Mouse (Mus musculus) forebrain, embryonic 12.5 days (tissue): ENCODE measurements around the gene AI661453. TPM values are rescaled to one million over a fixed set of nuclear protein-coding genes. Genes with fewer than 3 reads are reported as not detected.
A peak's percentile ranks its signal among the peaks of the same experiment; 100 is the strongest.

Source experiments
- ATAC-seq: fragments of 200-750 bp; cut with Nextera tagmentation; 2 replicates; pipeline ENCODE4 v1.8.0; 2017; ENCODE audit warnings: moderate TSS enrichment; ENCODE audit not compliant: low FRiP score
- H3K27ac ChIP-seq: fragments of 300-500 bp; sonication (generic); 2 replicates; pipeline ENCODE4 v1.5.1; 2016; ENCODE audit warnings: mild to moderate bottlenecking
- H3K27me3 ChIP-seq: fragments of 300-500 bp; sonication (generic); 2 replicates; pipeline ENCODE4 v1.6.1; 2016; ENCODE audit warnings: mild to moderate bottlenecking
- H3K36me3 ChIP-seq: fragments of 300-500 bp; sonication (generic); replicated peaks from 2 replicates; pipeline ENCODE4 v1.6.1; 2016; ENCODE audit warnings: mild to moderate bottlenecking
- H3K4me1 ChIP-seq: fragments of 300-500 bp; sonication (generic); 2 replicates; pipeline ENCODE4 v1.6.1; 2016
- H3K4me2 ChIP-seq: fragments of 300-500 bp; sonication (generic); 2 replicates; pipeline ENCODE4 v1.6.1; 2016; ENCODE audit warnings: mild to moderate bottlenecking, moderate library complexity
- H3K4me3 ChIP-seq: fragments of 300-500 bp; sonication (generic); replicated peaks from 2 replicates; pipeline ENCODE4 v1.5.1; 2016; ENCODE audit warnings: mild to moderate bottlenecking
- H3K9ac ChIP-seq: fragments of 300-500 bp; sonication (generic); 2 replicates; pipeline ENCODE4 v1.6.1; 2016; ENCODE audit warnings: mild to moderate bottlenecking
- H3K9me3 ChIP-seq: fragments of 300-500 bp; sonication (generic); 2 replicates; pipeline ENCODE4 v1.6.1; 2016
- WGBS: fragments of 180-500 bp; shearing (Covaris S2); methylation state at CpG from one replicate; pipeline ENCODE4 v1.1.7; 2016; 5-methylcytosine and 5-hydroxymethylcytosine counted together
- polyA plus RNA-seq: library from polyadenylated mRNA; unstranded; fragments of >200 nt; fragmentation: Nextera tagmentation; extraction: Ambion mirVana; gene quantifications from 2 replicates; pipeline ENCODE4 v1.2.1, GENCODE M21; 2016

The AI661453 gene
- polyA plus RNA-seq, 1 experiment from 2014 or later: 0.13 TPM

DNA sequence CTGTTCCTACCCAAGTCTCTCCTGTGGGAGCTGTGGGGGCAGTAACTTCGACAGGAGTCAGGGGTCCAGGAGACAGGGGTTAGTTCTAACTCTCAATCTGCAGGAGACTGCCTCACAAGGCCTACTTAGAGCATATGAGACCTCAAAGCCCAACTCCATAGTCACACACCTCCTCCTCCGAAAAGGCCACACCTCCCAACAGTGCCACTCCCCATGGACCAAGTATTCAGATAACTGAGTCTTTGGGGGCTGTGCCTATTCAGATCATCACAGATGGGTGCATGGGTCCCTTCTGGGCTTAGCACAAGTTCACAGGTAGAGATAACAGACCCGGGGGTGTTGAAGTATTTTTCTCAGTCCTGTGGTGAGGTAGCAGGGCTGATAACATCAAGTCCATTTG, 25.3 kb downstream of the AI661453 start:
- H3K9ac ChIP-seq: no peak overlapping the region
- H3K27me3 ChIP-seq: peaks cover 39% of the 10 kb centered on the region
- no peak overlapping the region for H3K4me3 ChIP-seq
- H3K27ac ChIP-seq: no peak overlapping the region
- ATAC-seq: no peak
- H3K4me1 ChIP-seq: peaks cover 6% of the 10 kb centered on the region; the same call in 1 of the 2 replicates
- H3K36me3 ChIP-seq: no peaks in the 10 kb centered on the region
- WGBS: 76% methylated on average over 3 of the region's 3 CpGs
- no peak overlapping the region for H3K4me2 ChIP-seq
- H3K9me3 ChIP-seq: no peaks in the 10 kb centered on the region

DNA sequence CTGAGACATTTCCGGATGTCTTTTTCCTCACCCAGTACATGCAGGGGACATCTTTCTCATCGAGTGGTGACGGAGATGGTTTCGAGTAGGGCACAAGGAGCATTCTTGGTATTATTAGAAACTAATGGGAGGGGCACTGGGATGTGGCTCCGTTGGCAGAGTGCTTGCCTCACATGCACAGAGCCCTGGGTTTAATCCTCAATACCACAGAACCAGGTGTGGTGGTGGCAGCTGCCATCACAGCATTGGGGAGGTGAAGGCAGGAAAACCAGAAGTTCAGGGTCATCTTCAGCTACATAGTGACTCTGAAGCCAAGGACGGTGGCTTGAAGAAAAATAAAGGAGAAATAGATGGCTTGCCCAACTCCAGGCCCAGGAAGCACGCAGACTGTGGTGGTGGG, 25.8 kb downstream of the AI661453 start:
- Histone ChIP-seq H3K27ac (no peak overlapping the region), H3K9ac (no peak overlapping the region), H3K9me3 (no peaks in the 10 kb centered on the region), H3K36me3 (no peaks in the 10 kb centered on the region), H3K4me1 (peaks cover 6% of the 10 kb centered on the region; the same call in 1 of the 2 replicates), H3K27me3 (peaks cover 44% of the 10 kb centered on the region), H3K4me2 (no peak overlapping the region), H3K4me3 (no peak overlapping the region)
- no peak for ATAC-seq
- 85% methylated on average over 7 of the region's 7 CpGs for WGBS

DNA sequence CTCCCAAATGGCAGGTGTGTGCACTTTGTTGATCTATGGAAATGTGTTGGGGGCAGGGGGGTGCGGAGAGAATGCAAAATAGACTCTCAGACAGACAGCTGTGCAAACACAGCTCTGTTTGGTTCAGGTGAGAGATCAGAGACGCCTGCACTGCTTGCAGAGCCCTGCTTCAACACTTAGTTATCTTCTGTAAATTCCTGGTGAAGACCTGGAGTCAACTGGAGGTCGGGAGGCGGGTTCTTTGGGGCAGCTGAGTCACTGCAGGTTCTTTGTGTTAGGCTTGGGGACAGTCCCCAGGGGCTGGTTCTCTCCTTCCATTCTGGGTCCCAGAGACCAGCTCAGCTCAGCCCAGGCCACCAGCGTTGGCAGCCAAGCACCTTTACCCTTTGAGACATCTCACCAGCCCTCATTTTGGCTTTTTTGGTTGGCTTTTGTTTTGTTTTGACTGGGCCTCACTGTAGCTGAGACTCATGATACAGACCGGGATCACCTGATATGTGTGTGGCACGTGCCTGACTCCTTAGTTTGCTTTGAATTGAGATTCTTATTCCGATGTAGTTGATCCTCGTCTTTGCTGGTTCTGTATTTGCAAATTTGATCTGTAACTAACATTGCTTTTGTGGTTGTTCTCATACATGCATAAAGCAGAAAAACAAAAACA, 26.4 kb downstream of the AI661453 start:
- no peak overlapping the region for H3K9ac ChIP-seq
- peaks cover 7% of the 10 kb centered on the region; the same call in 1 of the 2 replicates for H3K4me1 ChIP-seq
- H3K36me3 ChIP-seq: no peaks in the 10 kb centered on the region
- H3K9me3 ChIP-seq: no peaks in the 10 kb centered on the region
- no peak overlapping the region for H3K27ac ChIP-seq
- H3K27me3 ChIP-seq: peaks cover 51% of the 10 kb centered on the region
- no peak overlapping the region for H3K4me2 ChIP-seq
- ATAC-seq: no peak
- H3K4me3 ChIP-seq: no peak overlapping the region
- 59% methylated on average over 9 of the region's 9 CpGs for WGBS

DNA sequence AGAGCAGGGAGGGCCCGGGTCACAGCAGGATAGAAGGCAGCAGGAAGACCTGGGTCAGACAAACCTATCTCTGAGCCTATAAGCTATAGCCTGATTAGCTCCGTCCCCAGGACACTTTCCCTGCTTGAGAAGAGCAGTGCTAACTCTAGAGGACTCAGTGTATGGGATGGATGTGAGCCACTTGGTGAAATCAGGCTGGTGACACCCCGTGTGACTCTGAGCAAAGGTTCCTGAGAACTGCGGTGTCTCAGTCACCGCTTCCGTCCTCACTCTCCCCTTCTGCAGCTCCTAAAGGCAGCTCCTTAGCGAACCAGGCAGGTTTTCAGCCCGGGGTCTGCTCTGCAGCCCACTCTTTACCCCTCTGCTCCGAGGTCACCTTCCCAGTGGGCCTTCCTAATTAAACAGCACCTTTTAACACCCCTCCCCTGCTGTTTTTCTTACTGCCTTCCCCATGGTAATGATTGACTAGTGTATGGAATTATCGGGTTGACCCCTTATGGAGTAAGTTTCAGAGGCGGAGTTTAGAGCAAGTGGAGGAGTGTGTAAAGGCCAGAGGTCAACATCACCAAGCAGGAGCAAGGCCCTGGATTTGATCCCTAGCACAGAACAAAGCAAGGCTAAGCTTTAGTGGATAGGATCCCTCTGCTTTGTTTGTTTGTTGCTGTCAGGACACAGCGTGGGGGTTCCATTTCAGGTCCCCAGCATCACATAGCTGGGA, 28.0 kb downstream of the AI661453 start:
- no peak overlapping the region for H3K9ac ChIP-seq
- H3K4me3 ChIP-seq: no peak overlapping the region
- H3K36me3 ChIP-seq: no peaks in the 10 kb centered on the region
- H3K27ac ChIP-seq: no peak overlapping the region
- ATAC-seq: no peak
- peaks cover 16% of the 10 kb centered on the region for H3K4me1 ChIP-seq
- H3K27me3 ChIP-seq: peaks cover 66% of the 10 kb centered on the region
- H3K4me2 ChIP-seq: no peak overlapping the region
- whole genome bisulfite sequencing: 48% methylated on average over 12 of the region's 12 CpGs
- no peaks in the 10 kb centered on the region for H3K9me3 ChIP-seq

DNA sequence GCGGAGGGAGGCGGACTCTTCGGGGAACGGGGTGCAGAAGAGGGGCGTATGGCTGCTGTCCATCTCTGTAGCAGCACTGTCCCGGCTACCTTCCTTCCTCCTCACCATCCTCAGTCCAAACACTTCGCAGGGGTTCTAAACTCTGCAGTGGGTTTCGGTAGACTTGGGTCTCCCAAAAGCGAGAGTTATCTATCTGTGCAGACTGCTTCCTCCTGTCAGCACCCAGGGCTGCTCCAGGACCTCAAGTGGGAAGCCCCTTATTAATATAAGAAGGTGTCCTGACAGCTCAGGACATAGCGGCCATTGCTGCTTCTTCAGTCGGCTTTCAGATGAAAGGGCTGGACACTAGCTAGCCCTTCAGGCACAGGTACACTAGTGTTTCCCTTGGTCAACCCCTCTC, 28.6 kb downstream of the AI661453 start:
- Histone ChIP-seq H3K9me3 (no peaks in the 10 kb centered on the region), H3K27ac (no peak overlapping the region), H3K4me1 (peaks cover 16% of the 10 kb centered on the region), H3K4me3 (no peak overlapping the region), H3K27me3 (peaks cover 71% of the 10 kb centered on the region), H3K9ac (no peak overlapping the region), H3K36me3 (no peaks in the 10 kb centered on the region), H3K4me2 (no peak overlapping the region)
- WGBS: 80% methylated on average over 11 of the region's 11 CpGs
- no peak for ATAC-seq

DNA sequence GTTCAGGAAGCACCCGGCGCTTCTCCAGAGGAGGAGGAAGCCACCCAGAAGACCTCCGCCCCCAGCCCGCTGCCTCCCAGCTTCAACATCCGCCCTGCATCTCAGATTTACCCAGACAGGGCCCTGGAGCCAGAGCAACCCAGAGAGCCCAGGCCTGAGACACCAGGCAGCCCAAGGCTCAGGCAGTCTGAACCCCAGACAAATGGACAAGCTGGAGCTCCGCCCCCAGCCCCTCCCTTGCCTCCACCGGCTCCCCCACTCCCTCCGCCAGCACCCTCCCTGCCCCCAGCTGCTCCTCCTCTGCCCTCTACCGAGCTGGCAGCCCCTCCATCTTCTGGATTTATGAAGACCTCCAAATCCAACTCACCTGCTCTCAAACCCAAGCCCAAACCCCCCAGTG, 29.9 kb downstream of the AI661453 start:
- H3K9ac ChIP-seq: no peak overlapping the region
- H3K27ac ChIP-seq: no peak overlapping the region
- H3K4me1 ChIP-seq: peaks cover 21% of the 10 kb centered on the region
- no peak overlapping the region for H3K4me3 ChIP-seq
- 44% methylated on average over 9 of the region's 9 CpGs for WGBS
- no peaks in the 10 kb centered on the region for H3K9me3 ChIP-seq
- H3K36me3 ChIP-seq: no peaks in the 10 kb centered on the region
- no peak for ATAC-seq
- H3K4me2 ChIP-seq: no peak overlapping the region
- H3K27me3 ChIP-seq: peaks cover 68% of the 10 kb centered on the region

DNA sequence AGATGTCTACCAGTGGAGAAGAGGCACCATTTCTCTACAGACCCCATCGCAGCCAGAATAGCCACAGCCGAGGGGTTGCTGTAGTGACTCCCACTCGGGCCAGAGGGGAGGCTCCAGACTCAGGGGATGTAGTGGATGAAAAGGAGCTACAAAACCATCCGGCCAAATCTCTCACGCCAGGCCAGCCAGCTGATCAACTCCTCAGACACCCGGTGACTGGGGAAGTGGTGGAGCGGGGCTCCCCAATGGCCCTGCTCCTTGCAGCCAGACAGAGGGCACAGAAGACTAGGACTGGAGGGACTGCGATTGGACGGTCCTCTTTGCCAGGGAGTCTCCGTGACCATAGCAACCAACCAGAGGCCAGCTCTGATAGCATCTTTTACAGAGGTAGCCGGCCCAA, 31.2 kb downstream of the AI661453 start:
- 53% methylated on average over 11 of the region's 11 CpGs for WGBS
- ATAC-seq: no peak
- Histone ChIP-seq H3K4me1 (peaks cover 21% of the 10 kb centered on the region), H3K9me3 (no peaks in the 10 kb centered on the region), H3K4me2 (no peak overlapping the region), H3K4me3 (no peak overlapping the region), H3K9ac (no peak overlapping the region), H3K27me3 (peaks cover 68% of the 10 kb centered on the region), H3K27ac (no peak overlapping the region), H3K36me3 (no peaks in the 10 kb centered on the region)

DNA sequence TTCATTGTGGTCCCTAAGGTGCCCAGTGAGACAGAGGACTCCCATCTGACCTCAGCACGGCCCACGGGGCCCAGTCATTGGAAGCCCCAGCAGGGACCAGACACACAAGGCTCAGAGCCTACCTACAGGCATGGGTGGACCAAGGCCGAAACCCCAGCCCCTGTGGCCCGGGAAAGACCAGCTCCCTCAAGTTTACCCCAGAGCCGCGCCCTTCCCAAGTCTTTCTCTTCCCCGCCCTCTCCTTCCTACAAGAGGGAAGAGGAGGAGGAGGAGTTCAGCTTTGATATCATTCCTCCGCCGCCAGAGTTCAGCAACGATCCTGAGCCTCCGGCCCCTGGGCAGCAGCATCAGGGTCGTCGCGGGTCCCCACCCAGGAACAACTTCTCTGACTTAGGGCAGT, 31.6 kb downstream of the AI661453 start:
- peaks cover 68% of the 10 kb centered on the region for H3K27me3 ChIP-seq
- H3K9ac ChIP-seq: no peak overlapping the region
- H3K4me1 ChIP-seq: peaks cover 21% of the 10 kb centered on the region
- no peaks in the 10 kb centered on the region for H3K9me3 ChIP-seq
- no peaks in the 10 kb centered on the region for H3K36me3 ChIP-seq
- peak overlapping the region; percentile 21 for H3K4me3 ChIP-seq
- peak overlapping the region; percentile 40 for H3K4me2 ChIP-seq
- ATAC-seq: no peak
- no peak overlapping the region for H3K27ac ChIP-seq
- WGBS: 21% methylated on average over 13 of the region's 14 CpGs

DNA sequence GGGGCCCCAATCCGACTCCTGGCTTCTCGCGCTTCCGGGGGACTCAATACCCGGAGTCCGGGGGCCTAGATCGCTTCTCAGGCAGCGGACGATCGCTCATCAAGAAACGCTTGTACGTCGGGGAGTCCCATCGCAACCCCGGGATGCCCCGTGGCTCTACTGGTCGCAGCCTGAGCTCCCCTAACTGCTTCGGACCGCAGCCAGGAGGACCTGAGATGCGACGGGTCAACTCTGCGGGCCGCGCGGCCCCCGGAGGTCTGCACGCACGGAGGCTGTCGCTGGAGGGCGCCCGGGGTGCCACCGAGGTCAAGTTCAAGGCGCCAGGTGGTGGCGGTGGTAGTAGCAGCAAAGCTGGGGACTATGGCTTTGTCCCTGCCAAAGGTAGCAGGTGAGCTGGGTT, 32.1 kb downstream of the AI661453 start:
- Histone ChIP-seq H3K9me3 (no peaks in the 10 kb centered on the region), H3K4me3 (peak overlapping the region; percentile 21), H3K27me3 (peaks cover 68% of the 10 kb centered on the region), H3K9ac (no peak overlapping the region), H3K36me3 (no peaks in the 10 kb centered on the region), H3K27ac (no peak overlapping the region), H3K4me1 (peaks cover 21% of the 10 kb centered on the region), H3K4me2 (peak overlapping the region; percentile 40)
- WGBS: 8% methylated on average over 34 of the region's 34 CpGs
- ATAC-seq: no peak

DNA sequence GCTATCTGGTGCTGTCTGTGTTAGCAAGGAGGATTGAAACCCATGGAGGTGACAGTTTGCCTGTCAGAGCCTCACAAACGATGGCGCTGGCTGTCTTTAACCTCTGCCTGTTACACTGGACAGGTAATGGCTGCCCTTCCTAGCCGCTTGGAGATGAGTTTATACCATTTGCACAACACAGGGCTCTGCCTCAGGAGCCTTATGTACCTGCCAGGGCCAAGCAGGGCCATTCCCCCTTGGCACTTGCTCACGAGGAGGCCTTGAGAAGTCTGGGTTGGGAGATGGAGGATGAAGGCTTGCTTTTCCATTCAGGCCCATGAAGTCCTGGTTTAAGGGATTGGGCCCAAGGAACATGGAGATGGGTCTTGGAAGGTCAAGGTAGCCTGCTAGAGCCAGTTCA, 33.2 kb downstream of the AI661453 start:
- H3K9ac ChIP-seq: no peak overlapping the region
- no peak for ATAC-seq
- peaks cover 21% of the 10 kb centered on the region for H3K4me1 ChIP-seq
- no peak overlapping the region for H3K4me3 ChIP-seq
- H3K4me2 ChIP-seq: no peak overlapping the region
- no peaks in the 10 kb centered on the region for H3K9me3 ChIP-seq
- WGBS: 89% methylated on average over 4 of the region's 4 CpGs
- peaks cover 61% of the 10 kb centered on the region for H3K27me3 ChIP-seq
- no peak overlapping the region for H3K27ac ChIP-seq
- H3K36me3 ChIP-seq: no peaks in the 10 kb centered on the region

DNA sequence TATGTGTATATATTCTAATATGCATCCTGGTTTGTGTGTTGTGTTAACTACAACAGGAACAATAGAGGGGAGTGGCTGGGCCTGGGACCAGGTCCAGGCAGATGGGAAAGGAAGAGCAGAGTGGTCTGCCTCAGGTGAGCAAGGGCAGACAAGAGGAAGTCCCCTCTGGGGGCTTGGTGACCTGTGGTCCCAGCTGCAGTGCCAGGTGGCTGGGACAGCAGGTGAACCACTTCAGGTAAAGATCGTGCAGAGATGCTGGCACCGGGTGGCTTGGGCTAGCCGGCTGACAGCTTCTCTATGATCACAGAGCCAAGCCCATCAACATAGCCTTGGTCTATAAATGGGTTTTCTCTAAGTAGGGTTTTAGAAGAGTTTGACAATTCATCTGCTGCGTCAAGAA, 33.7 kb downstream of the AI661453 start:
- Histone ChIP-seq H3K27ac (no peak overlapping the region), H3K36me3 (no peaks in the 10 kb centered on the region), H3K4me3 (no peak overlapping the region), H3K9ac (no peak overlapping the region), H3K9me3 (no peaks in the 10 kb centered on the region), H3K4me2 (no peak overlapping the region), H3K4me1 (peaks cover 19% of the 10 kb centered on the region), H3K27me3 (peaks cover 57% of the 10 kb centered on the region)
- 94% methylated on average over 4 of the region's 4 CpGs for WGBS
- no peak for ATAC-seq

DNA sequence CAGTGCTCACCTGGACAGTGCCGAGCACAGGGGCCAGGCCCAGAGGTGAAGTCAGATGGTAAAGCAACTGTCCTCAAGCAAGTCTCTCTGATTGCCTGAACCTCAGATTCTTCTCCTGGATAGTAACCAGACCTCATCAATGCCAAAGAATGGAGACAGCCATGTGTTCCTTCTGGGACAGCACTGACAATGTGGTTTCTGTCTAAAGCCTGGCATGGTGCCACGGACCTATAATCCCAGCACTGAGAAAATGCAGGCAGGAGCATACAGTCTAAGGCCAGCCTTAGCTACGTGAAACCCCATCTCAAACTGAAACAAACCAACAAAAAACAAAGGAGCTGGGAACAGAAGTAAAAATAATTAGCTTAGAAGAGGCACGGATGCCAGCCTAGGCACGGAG, 34.3 kb downstream of the AI661453 start:
- H3K4me1 ChIP-seq: peaks cover 19% of the 10 kb centered on the region
- H3K27me3 ChIP-seq: peaks cover 51% of the 10 kb centered on the region
- WGBS: 78% methylated on average over 5 of the region's 5 CpGs
- H3K4me2 ChIP-seq: no peak overlapping the region
- H3K9ac ChIP-seq: no peak overlapping the region
- no peak overlapping the region for H3K27ac ChIP-seq
- no peaks in the 10 kb centered on the region for H3K9me3 ChIP-seq
- no peaks in the 10 kb centered on the region for H3K36me3 ChIP-seq
- H3K4me3 ChIP-seq: no peak overlapping the region
- no peak for ATAC-seq
